Mouse (Mus musculus) ES-E14 (cell line): ENCODE measurements around the gene Rap1gap.

Experiments
- CHD2 ChIP-seq: IDR thresholded peaks from 2 replicates; pipeline ENCODE4 v1.6.1; 2014; ENCODE audit warnings: mild to moderate bottlenecking, low read depth, low read length, inconsistent platforms
- MAFK ChIP-seq: IDR thresholded peaks from 2 replicates; pipeline ENCODE4 v1.6.1; 2014; ENCODE audit warnings: mild to moderate bottlenecking, low read depth, low read length, inconsistent platforms; ENCODE audit not compliant: insufficient read depth
- ZC3H11A ChIP-seq: IDR thresholded peaks from 2 replicates; pipeline ENCODE4 v1.6.1; 2012; ENCODE audit warnings: low read depth, mild to moderate bottlenecking, inconsistent platforms, low read length, borderline replicate concordance

DNA sequence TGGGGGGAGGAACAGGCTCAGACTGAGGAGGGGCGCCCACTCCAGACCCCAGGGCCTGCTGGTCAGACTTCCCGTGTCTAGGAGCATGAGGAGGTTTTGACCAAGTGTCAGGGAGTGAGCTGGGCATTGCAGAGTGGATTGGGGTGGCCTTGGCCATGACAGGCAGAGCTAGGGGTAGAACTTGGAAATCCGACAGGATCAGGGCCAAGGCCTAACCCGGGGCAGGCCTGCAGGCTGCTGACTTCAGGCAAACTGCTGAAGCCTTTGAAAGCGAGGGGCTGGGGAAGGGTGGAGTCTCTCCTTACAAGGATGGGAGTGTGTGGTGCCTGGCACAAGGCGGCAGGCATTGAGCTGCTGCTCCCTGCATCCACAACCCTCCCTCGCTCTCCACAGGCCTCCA is 52.5 kb downstream of the Rap1gap start:
- TF ChIP-seq ZC3H11A (no peak), MAFK (no peak), CHD2 (no peak)
